Mouse (Mus musculus) kidney, adult 8-10 months (tissue): ENCODE data around the gene Prkci.

ENCODE experiments used
- DNase-seq, 2 experiments: peaks; one replicate each; pipeline ENCODE4 v3.0.0; 2022

Prkci gene

DNA sequence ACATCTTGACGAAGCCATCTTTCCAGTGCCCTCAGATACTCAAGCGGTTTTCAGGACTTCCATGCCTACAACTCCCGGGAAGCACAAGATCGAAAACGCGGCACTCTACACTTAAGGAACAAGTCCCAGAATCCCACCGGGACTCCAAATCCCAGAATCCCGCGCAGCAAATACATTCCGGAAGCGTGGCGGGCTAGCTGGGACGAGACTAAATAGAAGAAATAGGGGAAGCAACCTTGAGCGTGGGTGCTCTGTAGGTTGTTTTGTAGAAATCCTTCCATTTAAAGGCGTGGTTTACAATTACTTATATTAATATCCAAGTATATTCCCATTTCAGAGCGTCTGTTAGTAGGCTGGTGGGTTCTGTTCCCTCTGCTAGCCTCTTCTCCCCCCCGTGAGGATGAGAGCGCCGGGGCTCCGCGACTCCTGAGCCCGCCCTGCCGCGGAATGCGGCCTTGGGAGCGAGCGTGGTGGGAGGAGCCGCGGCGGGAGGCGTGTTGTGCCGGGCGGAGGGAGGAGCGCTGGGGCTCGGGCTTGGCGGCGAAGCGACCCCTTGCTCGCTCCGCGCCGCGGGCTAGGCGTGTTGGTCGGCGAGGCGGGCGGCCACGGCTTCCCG lies at the start of gene Prkci:
Gene Prkci (plus strand): TSS at position 465 of the 616 bp plus-strand sequence.
- peak; percentile 90 to 92 for DNase-seq

- peak; percentile 32 to 56 for DNase-seq
Measured at GRCm38 (mm10) chr3:30951652-30952051, 43.9 kb upstream of the Prkci start.

- no peak for DNase-seq
Measured at GRCm38 (mm10) chr3:30952273-30953070, 43.1 kb upstream of the Prkci start.

GRCm38 (mm10) chr3:30956327-30956726 lies 39.2 kb upstream of the Prkci start:
- no peak for DNase-seq

DNA sequence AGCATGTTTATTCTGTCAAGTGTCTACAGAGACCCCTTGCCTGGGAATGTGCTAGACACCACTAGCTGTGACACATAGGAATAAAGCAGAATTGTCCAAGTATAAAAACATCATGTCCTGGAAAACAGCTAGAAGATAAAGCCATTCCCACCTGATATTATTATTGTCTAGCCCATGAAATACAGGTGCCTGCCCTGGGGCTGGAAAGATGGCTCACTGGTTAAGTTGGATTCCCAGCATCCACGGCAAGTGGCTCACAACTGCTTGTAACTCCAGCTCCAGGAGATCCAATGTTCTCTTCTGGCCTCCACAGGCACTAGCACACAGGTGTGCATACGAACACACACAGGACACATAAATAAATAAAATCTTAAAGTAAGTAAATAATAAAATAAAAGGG lies 36.8 kb upstream of the Prkci start:
- no peak for DNase-seq

DNA sequence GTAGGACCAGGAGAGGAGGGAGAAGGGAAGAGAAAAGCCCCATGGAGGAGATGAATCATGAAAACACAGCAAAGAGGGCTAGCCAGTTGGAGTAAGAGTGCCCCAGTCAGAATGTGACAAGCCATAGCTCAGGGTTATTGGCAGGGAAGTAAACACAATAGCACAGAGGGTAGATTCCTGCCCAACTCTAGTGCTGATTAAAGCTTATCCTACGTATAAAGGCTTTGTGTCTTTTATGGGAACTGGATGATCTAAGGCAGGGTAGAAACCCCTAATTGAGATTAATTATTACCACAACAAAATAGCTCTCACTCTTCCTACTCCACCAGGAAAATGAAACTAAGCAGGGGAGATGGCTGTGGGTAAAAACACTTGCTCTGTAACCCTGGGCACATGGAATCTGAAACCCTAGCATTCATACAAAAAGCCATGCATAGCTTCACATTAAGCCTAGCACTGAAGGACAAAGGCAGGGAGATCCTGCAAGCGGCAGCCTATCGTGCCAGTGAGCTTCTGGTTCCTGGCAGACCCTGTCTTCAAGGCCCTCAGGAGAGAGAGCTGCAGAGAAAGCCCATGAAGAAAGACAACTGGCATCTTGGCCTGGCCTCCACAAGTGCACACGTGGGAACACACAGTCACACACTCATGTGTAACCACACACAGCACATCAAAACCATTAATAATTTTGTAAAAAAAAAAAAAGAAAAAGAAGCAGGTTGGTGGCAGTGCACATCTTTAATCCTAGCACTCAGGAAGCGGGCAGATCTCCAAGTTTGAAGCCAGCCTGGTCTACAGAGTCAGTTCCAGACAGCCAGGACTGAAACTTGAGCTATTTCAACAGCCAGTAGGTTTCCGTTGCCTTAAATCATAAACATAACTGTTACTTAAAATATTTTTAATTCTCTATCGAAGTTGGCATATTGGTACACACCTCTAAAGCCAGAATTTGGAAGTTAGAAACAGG lies 35.4 kb upstream of the Prkci start:
- DNase-seq, result no peak

DNA sequence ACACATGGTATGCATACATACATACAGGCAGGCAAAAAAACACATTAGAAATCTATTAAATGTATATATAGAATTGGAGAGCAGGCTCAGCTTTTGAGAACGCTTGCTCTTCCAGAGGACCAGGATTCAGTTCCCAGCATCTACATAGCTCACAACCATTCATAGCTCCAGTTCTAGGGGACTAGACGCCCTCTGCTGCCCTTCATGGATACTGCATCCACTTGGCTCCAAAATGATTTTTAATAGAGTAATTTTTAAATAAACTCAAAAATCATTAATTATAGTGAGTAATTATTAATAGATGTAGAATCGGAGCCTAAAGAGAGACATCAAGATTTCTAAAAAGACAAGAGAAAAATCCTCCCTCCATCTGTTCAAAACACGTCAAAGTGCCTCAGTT lies 32.4 kb upstream of the Prkci start:
- no peak for DNase-seq

DNA sequence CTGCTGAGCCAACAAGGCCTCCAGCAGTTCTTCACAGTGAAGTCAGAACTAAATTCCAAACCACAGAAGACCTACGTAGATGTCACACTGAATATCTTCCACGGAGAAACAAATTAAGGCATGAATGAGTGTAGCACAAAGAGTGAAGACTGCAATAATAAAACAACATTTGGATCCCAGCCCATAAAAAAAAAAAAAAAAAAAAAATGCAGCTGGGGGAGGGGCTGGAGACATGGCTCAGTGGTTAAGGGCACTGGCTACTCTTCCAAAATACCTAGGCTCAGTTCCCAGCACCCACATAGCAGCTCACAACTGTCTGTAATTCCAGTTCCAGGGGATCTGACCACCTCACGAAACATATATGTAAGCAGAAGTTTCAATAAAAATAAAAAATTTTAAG lies 31.3 kb upstream of the Prkci start:
- no peak for DNase-seq

DNA sequence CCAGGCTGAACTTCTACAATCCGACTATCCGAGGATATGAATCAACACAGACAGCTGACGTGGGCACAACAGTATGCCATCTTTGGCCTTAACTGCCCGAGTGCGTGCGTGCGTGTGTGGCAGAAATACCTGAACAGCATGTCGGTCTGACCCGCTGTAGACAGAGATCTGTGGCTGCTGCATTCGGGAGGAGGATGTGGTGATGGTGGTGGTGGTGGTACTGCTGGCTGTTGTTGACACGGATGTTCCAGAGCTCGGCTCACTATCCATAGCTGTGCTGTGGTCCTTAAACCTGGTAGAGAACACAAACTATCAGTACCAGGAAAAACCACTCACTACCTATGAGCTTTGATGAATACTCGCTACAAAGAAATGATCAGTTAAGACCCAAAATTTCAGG lies 29.9 kb upstream of the Prkci start:
- no peak for DNase-seq

GRCm38 (mm10) chr3:30968531-30969092 lies 26.9 kb upstream of the Prkci start:
- peak; percentile 30 to 42 for DNase-seq

GRCm38 (mm10) chr3:30969104-30969581 lies 26.4 kb upstream of the Prkci start, which contains the start of gene Phc3:
TSS of gene Phc3 (minus strand) at chr3:30969415.
- DNase-seq, result peak; percentile 90 to 91

GRCm38 (mm10) chr3:30975102-30975754 lies 20.3 kb upstream of the Prkci start:
- DNase-seq, result peak; percentile 63 to 81

DNA sequence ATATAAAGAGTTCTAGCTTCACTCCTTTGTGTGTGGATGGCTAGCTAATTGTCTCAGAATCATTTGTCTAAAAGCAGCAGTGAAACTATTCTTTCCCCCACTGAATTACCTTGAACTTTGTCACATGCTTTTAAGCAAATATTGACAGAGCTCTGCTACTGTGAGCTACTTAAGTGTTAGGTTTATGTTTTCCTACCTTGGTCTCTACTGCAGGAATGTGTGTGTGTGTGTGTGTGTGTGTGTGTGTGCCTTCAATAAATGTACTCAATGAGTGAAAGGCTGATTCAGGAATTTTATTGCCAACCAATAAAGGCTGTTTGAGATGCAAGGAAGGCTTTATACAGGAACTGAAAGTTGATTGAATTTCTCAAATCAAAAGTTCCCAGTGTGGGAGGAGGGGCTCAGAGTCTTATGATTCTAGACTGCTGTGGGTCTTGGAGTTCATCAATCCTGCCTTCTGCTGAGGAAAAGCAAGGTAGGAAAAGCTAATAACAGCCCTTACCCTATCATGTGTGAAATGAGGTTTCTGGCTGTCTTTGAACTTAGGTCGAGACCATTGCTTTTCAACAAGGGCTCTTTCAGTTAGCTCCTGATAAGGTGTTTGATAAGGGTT lies 18.4 kb upstream of the Prkci start:
- DNase-seq, result peak in 1 of 2 experiments; percentile 61

GRCm38 (mm10) chr3:30981616-30982380 lies 13.7 kb upstream of the Prkci start:
- no peak for DNase-seq

DNA sequence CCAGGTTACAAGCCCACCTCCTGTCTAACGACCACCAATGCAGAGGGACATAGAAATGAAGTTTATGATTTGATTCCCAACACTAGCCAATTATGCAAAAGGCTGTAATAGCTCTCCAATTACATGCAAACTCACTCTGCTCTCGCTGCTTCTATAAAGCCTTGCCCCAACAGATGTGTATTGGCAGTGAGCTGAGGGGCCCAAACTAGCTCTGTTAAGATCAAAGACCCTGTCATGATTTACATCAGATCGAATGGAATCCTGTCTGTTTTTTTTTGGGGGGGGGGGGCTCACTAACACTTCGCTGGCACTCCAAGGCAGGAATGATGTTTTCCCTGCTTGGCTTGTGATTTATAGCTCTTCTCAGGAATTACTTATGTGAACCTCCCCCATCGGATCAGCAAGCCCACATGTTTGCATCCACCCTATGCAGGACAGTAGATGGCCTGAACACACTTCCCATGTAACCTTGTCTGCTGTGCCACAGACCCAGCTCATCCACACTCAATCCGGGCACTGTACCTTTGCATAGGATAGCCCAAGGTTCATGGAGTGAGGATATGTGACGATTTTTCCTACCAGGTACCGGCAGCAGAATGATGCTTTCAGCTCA lies 12.5 kb upstream of the Prkci start:
- no peak for DNase-seq

- DNase-seq, result no peak
Measured at GRCm38 (mm10) chr3:30987396-30988318, 7.9 kb upstream of the Prkci start.

- DNase-seq, result no peak
Measured at GRCm38 (mm10) chr3:30992161-30992560, 3.4 kb upstream of the Prkci start.

DNA sequence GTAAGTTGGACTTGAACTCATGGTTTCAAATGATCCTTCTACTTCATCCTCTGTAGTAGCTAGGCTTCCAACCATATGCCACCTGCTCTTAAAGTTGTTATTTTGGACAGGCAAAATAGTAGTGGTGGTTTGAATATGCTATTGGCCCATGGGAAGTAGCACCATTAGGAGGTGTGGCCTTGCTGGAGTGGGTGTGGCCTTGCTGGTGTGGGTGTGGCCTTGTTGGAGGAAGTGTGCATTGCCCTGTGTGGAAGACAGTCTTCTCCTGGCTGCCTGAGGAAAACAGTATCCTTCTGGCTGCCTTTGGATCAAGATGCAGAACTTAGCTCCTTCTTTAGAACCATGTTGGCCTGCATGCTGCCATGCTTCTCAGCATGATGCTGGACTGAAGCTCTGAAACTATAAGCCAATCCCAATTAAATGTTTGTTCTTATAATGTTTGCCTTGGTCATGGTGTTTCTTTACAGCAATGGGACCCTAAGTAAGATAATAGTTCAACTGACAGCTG lies 2.4 kb upstream of the Prkci start:
- DNase-seq, result no peak

GRCm38 (mm10) chr3:30994859-30995258 lies 688 bp upstream of the Prkci start:
- DNase-seq, result no peak
